Mouse (Mus musculus) naive thymus-derived CD4-positive, alpha-beta T cell, adult 5 months (primary cell): ENCODE results near the gene Usp13. TPM values are rescaled to one million over a fixed set of nuclear protein-coding genes. Genes with fewer than 3 reads are reported as not detected.

Experiments
- polyA plus RNA-seq: library from polyadenylated mRNA; unstranded; fragments of 100-300 nt; shearing (Covaris generic); gene quantifications from one replicate; pipeline ENCODE4 v1.2.1, GENCODE M21; 2017

Gene Usp13
- not detected for polyA plus RNA-seq

GRCm38 (mm10) chr3:32817357-32818326 is at the start of gene Usp13:
Usp13 (plus strand) TSS chr3:32817546.

Other genes with a start within 250 kb of the Usp13 start
- gene Gnb4, start 201.0 kb upstream of the Usp13 start, polyA plus RNA-seq: 12.4 TPM
- 95.3 TPM for gene Actl6a, start 111.2 kb upstream of the Usp13 start, polyA plus RNA-seq
- gene Ndufb5, start 80.6 kb upstream of the Usp13 start, polyA plus RNA-seq: 126 TPM
- 14.1 TPM for gene Mrpl47, start 79.9 kb upstream of the Usp13 start, polyA plus RNA-seq